Mouse (Mus musculus) right cerebral cortex, adult 2 months (tissue): ENCODE data around the gene Zfp131.
"Not testable (repeated sequence)": the region's sequence is repeated elsewhere in the genome, so short reads cannot be mapped to it uniquely, and the experiment has no call there.

Experiments used
- DNase-seq, 2 experiments: peaks; one replicate each; pipeline ENCODE4 v3.0.0; 2021 to 2022; ENCODE audit warnings: low spot score in 2 of 2

Zfp131 gene

GRCm38 (mm10) chr13:119790761-119791579 lies at the start of gene Zfp131:
TSS of gene Zfp131 (minus strand) at chr13:119790889.
- peak; percentile 89 to 93 for DNase-seq

- DNase-seq, result not testable (repeated sequence)
Measured at GRCm38 (mm10) chr13:119839982-119840381, 49.3 kb upstream of the Zfp131 start.

- peak; percentile 4 to 7 for DNase-seq
Measured at GRCm38 (mm10) chr13:119837719-119838337, 47.1 kb upstream of the Zfp131 start.

GRCm38 (mm10) chr13:119836324-119836811 lies 45.7 kb upstream of the Zfp131 start:
- peak; percentile 2 to 9 for DNase-seq

- DNase-seq, result peak; percentile 14 to 18
Measured at GRCm38 (mm10) chr13:119835320-119836056, 44.8 kb upstream of the Zfp131 start, which contains the start of gene D13Ertd608e. TSS of gene D13Ertd608e (plus strand) at chr13:119836006.

- DNase-seq, result not testable (repeated sequence)
Measured at GRCm38 (mm10) chr13:119830116-119830515, 39.4 kb upstream of the Zfp131 start, which contains the start of gene AF067063. TSS of gene AF067063 (minus strand) at chr13:119830216.

- DNase-seq, result no peak
Measured at GRCm38 (mm10) chr13:119817579-119818206, 27.0 kb upstream of the Zfp131 start.

GRCm38 (mm10) chr13:119816798-119817197 lies 26.1 kb upstream of the Zfp131 start:
- no peak for DNase-seq

GRCm38 (mm10) chr13:119810031-119810430 lies 19.3 kb upstream of the Zfp131 start:
- DNase-seq, result no peak

GRCm38 (mm10) chr13:119808937-119809336 lies 18.2 kb upstream of the Zfp131 start:
- DNase-seq, result no peak

- no peak for DNase-seq
Measured at GRCm38 (mm10) chr13:119797656-119798055, 7.0 kb upstream of the Zfp131 start.

- DNase-seq, result no peak
Measured at GRCm38 (mm10) chr13:119792791-119793404, 2.2 kb upstream of the Zfp131 start.

GRCm38 (mm10) chr13:119791580-119792135 lies 969 bp upstream of the Zfp131 start:
- no peak for DNase-seq

- peak; percentile 53 to 69 for DNase-seq
Measured at GRCm38 (mm10) chr13:119789851-119790717, 605 bp downstream of the Zfp131 start.

GRCm38 (mm10) chr13:119783581-119783980 lies 7.1 kb downstream of the Zfp131 start:
- no peak for DNase-seq

- DNase-seq, result no peak
Measured at GRCm38 (mm10) chr13:119768541-119768940, 22.1 kb downstream of the Zfp131 start.

GRCm38 (mm10) chr13:119766480-119766879 lies 24.2 kb downstream of the Zfp131 start:
- DNase-seq, result no peak

GRCm38 (mm10) chr13:119756831-119757230 lies 33.9 kb downstream of the Zfp131 start:
- no peak for DNase-seq

GRCm38 (mm10) chr13:119755681-119756471 lies 34.8 kb downstream of the Zfp131 start, which contains the start of gene Nim1k:
TSS of gene Nim1k (minus strand) at chr13:119755882.
- DNase-seq, result peak; percentile 81 to 85
